Mouse (Mus musculus) CD4-positive helper T cell, adult 2 months (primary cell): ENCODE results near the gene Cad.

Source experiments
- DNase-seq: peaks from one replicate; pipeline ENCODE4 v3.0.0-alpha.2; 2012; ENCODE audit warnings: low read depth, missing footprints, low spot score

Gene Cad

GRCm38 (mm10) chr5:31110781-31111180 is 56.2 kb downstream of the Cad start:
- DNase-seq = peak; percentile 23

GRCm38 (mm10) chr5:31116354-31116753 is 61.8 kb downstream of the Cad start, which contains the start of gene Trim54:
Gene Trim54, plus strand, starts transcription at chr5:31116712.
- no peak for DNase-seq

GRCm38 (mm10) chr5:31116912-31117311 is 62.3 kb downstream of the Cad start:
- DNase-seq = no peak

- DNase-seq = no peak
Observed at GRCm38 (mm10) chr5:31121111-31121510, 66.5 kb downstream of the Cad start.

GRCm38 (mm10) chr5:31123481-31123880 is 68.9 kb downstream of the Cad start:
- no peak for DNase-seq

GRCm38 (mm10) chr5:31126050-31126449 is 71.5 kb downstream of the Cad start:
- no peak for DNase-seq
